Mouse (Mus musculus): ENCODE data around the gene Slc16a10. TPM values are rescaled to one million over a fixed set of nuclear protein-coding genes. Genes with fewer than 3 reads are reported as not detected.

Gene Slc16a10
- total RNA-seq, 2 experiments from 2014 or later: 23.0 to 25.2 TPM

DNA sequence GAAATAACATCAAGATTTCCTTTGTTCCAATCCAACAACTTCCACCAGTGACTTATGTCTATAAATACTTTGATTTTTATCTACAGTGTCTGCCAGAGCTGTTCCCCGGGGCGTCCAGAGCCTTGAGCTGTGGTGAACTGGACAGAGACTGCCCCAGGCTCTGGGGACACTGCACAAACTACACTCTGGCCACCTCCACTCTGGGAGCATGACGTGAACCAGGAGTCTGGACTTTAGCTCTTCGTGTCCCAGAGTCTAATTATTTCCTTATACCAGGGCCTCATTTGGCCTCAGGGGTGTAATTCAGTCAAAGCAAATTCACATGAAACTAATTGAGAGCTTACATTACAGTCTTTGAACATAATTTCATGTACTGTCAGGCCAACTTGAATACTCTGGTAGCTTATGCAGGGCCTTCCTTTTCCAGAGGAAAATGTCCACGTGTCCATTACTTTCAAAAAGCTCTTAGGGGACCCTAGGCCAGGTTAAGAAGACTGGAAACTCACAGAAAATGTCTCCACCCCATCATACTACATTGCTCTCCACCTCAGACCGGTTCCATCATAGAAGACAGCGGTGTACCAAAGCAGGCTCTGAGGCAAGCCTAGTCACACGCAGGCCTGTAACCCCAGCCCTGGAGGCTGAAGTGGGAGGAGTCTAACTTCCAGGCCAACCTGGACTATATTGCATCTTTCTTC lies 9.9 kb upstream of the Slc16a10 start:
- intact Hi-C loops (cut with DNase I): no loop called here
- no peak for DNase-seq (ENCODE audit: low spot score)

DNA sequence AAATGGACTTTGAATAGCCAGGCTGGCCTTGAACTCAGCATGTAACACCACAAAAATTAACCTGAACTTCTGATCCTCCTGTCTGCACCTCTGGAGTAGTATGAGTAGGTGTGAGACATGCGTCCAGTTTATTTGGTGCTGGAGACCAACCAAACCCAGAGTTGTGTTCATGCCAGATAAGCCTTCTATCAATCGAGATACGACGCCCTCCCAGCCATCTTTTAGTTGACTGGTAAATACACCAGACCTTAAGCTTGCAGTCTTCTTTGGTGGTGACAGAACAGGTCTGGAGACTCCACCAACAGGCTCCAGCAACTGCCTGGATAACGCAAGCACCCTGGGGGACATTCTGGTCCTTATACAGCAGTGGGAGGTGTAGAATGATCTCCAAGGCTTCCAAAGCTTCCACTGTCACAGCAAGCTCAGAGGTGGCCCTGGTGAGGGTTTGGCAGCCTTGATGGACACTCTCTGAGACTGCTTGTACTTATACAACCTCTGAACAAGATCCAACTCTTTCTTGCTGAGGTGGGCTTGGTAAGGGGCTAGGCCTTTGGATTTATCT lies 7.6 kb upstream of the Slc16a10 start:
- intact Hi-C loops (cut with DNase I): no loop called here
- DNase-seq (ENCODE audit: low spot score): no peak

DNA sequence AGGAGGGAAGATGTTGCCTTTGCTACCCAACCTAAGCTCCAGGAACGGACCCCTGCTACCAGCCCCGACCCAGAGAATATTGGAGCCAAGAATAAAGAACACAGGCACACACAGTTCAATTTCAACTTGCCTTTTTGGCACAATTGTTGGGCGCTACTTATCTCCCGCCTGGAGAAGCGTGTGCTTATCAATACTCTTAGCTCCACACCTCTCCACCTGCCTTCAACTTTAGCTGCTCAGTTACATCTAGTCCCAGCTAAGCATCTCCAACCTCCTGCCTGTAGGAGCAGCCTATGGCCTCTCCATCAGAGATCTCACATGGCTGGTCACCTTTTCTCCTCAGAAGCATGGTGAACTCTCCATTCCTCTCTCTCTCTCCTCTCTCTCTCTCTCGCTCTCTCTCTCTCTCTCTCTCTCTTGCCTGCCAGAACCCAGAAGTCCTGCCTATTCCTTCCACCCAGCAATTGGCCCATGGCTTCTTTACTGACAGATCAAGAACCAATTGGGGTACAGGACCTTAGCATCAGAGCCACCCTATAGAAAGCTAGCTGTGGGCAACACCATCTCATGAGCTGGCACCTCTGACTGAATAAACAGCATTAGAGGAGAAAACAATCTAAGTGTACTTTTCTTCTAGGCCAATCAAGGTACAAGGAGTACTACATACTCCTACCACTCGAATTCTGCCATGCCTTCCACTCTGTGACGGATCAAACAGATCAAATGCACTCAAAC lies 5.4 kb upstream of the Slc16a10 start:
- intact Hi-C loops (cut with DNase I): no loop called here
- DNase-seq (ENCODE audit: low spot score): no peak

DNA sequence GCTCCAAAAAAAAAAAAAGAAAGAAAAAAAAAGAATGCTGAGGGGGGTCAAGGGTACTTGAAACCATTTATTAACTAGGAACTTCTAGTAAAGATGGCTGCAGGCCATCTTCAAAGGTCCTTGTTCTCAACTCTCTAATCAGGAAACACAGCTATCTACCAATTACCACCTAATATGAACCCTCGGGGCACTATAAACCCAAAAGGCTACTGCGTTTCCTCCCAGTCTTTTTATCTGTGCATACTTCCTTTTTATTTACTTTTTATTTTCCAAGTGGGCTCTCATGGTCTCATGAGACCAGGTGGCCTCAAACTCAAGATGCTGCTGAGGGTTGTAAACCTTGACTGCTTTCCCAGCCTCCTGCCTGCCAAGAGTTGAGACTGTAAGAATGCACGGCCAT lies 4.4 kb upstream of the Slc16a10 start:
- DNase-seq (ENCODE audit: low spot score): no peak
- intact Hi-C loops (cut with DNase I): no loop called here

DNA sequence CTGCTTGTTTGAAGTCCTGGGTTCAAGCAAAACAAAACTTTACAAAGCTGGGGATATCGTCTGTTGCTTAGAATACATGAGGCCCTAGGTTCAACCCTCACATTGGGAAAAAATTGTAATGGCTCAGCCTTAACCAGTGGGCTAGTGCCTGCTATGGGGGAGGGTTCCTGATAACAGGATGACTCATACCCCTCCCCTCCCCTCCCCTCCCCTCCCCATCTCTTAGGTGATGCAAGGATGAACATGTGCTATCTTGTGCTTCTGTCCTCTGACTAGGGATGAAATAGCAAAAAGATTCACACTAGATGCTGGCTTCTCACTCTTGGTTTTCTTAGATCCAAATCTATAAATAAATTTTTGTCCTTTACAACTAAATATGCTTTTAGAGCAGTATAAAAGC lies 2.8 kb upstream of the Slc16a10 start:
- no peak for DNase-seq (ENCODE audit: low spot score)
- intact Hi-C loops (cut with DNase I): loop anchor here (5.0 kb wide), 2 partner anchors 63 to 78 kb away; no protein-coding TSS in a partner anchor

DNA sequence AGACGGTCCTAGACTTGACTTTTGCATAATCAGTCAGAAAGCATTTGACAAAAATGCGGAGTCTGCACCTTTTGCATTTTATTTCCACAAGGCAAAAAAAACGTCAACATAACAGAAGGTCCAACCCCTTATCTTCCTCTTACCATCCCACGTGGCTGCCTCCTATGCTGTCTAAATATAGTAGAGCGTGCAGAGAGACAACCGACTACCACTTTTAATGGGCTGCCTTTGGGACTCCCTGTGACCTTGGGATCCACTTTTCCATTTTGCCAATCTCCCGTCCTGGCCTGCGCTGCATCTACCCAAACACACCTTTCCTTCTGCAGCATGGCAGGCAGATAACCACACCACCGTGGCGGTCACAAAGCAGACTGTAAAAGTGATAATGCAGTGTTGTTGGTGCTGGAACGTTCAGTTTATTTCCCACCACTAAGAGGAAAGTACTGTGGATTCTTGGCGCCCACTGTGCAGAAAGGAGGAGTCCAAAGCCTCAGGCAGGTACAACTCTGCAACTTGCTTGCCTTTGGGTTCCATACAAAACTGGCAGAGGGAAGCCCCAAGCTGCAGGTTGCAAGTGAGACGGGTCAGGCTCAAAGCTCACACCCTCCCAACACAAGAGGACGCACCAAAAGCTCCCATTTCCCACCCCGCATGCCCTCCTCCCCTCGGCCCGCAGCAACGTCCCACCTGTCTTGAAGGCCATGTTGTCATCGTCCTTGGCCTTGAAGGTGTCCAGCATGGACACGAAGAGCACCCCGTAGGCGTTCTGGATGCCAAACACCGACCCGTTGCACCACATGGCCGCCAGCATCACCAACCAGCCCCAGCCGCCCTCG lies 824 bp downstream of the Slc16a10 start:
- DNase-seq (ENCODE audit: low spot score): peak; percentile 4
- intact Hi-C loops (cut with DNase I): loop anchor here (5.0 kb wide), 2 partner anchors 59 to 74 kb away; no protein-coding TSS in a partner anchor

DNA sequence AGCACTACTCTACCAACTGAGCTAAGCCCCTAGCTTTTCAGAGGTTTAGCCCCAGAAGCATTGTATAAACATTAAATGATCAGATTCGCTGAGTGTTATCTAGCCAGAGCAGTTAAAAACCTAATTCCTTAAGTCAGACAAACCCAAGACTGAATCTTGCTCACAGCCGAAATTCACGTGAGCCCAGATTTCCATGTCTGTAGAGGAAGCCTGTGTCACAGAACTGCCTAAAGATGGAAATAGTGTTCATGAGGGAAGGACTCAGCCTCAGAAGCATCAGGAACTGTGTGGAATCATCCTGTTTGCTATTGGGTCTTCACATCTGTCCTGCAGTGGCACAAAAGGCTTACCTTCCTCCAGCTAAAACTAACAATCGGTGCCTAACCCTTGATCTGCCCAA lies 2.4 kb downstream of the Slc16a10 start:
- DNase-seq (ENCODE audit: low spot score): no peak
- intact Hi-C loops (cut with DNase I): loop anchor here (5.0 kb wide), 2 partner anchors 57 to 72 kb away; no protein-coding TSS in a partner anchor

DNA sequence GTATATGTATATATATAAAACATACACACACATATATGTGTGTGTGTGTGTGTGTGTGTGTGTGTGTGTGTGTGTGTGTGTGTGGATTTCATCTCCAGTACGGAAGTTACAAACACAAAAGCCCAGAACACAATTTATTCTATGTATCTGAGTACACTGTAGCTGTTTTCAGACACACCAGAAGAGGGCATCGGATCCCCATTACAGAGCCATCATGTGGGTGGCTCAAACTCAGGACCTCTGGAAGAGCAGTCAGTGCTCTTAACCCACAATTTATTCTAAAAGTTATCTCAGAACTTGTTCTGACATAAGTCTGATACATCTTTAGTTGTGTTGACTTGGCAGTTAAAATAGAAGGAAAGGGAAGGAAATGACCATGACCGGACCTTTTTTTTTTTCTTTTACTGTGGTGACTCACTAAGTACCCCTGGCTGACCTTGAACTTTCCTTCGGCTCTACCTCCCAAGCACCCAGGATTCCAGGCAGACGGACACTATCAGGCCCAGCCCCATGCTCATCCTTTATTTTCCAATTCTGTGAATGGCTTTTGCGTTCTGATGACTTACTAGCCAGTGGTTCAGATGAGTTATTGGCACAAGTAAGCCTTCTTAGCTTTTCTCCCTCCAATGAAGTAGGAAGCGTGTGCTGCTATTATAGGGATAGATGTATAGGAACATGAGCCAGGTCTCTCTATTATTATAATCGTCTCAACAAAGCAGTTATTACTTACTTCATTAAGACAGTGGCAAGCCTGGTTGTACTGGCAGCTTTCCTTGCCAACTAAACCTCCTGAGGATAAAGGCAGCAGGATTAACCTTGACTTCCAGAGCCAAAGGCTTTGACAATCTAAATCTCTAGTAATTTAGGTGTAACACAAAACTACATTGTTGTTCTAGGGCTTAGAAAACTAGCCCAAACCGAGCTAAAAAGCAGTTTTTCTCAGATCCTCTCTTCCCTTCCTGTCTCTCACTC lies 6.0 kb downstream of the Slc16a10 start:
- no peak for DNase-seq (ENCODE audit: low spot score)
- intact Hi-C loops (cut with DNase I): no loop called here

DNA sequence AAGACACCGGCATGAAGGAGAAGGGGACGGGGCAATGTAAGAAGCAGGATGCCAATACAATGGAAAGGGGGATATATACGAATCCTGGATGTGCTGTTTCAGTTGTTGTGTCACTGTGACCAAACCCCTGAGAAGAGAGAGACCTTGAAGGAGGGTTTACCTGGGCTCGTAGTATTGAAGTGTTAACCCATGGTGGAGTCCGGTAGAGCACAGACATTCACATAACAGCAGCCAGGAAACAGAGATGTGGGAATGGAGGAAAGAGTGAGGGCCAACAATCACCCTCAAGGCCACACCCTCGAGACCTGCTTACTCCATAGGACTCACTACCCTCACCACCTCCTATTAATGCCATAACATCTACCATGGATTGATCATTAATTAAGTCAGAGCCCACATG lies 7.2 kb downstream of the Slc16a10 start:
- intact Hi-C loops (cut with DNase I): no loop called here
- DNase-seq (ENCODE audit: low spot score): no peak

DNA sequence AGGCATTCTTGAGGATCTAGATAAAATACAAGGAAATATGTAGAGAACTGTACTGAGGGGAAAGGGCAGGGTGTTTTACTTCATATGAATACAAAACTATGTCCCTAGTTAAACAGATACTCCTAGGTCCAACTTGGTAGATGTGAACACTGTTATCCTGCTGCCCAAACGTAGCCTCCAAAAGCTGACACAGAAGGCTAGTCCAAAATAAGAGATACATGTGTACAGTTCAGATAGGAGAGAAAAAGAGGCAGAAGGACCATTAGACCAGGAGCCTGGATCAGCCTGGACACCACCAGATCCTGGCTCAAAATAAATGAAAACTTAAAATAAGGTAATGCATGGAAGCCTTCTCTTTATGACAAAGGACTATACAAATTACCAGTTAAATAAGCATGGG lies 8.4 kb downstream of the Slc16a10 start:
- DNase-seq (ENCODE audit: low spot score): no peak
- intact Hi-C loops (cut with DNase I): no loop called here

DNA sequence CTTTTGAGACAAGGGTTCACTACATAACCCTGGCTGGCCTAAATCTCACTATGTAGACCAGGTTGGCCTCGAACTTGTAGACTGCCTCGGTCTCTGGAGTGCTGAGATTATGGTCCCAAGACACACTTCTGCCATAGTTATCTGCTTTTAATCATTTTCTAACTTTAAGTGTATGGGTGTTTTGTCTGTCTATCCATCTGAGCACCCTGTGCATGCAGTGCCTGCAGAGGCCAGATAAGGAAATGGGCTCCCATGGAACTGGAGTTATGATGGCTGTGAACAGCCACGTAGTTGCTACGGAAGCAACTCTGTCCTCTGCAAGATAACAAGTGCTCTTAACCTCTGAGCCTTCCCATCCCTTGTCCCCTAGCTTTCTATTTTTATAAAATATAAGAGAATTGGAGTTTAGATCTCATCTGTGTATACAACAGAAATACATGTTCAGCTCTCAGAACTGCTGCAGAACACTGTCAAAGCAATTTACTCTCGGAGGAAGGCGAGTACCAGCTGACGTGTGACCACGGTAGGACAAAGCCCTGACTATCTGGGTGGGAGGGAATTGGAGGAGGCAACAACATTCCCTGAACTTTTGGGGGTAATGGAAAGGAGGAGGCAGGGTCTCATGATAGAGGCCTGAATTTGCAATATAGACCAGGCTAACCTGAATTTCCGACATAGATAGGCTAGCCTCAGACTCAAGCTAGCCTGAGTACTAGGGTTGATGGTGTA lies 10.2 kb downstream of the Slc16a10 start:
- DNase-seq (ENCODE audit: low spot score): no peak
- intact Hi-C loops (cut with DNase I): no loop called here

DNA sequence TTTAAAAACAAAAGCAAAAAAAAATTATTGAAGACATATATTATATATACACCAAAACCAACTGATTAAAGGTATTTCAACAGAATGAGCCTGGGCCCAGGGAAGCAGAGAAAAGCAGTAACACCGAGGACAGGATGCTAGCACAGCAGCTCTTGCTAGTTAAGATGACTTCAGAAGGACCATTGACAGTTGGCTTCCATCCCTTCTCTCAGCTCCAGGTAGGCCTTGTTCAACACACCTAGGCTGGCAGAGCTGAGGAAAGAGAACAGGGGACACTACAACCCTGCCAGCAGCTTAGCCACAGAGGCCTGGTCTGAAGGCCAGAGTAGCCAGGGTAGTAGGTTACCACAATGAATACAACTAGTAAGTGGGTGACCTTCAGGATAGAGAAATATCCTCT lies 11.9 kb downstream of the Slc16a10 start:
- intact Hi-C loops (cut with DNase I): no loop called here
- DNase-seq (ENCODE audit: low spot score): no peak

DNA sequence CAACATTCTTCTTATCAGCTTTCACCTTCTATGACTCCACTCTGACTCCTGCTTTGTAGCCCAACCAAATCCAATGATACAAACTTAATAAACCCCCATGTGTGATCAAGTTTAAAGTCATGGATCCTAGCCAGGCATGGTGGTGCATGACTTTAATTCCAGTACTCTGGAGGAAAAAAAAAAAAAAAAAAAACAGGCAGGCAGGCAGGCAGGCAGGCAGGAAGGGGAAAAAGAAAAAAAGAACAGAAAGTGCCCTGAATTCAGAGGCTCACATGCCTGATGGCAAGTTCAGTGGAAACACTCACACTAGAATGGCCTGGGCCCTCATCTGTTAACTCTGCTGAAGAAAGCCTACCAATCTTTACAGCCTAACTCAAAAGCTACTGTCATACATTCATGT lies 12.9 kb downstream of the Slc16a10 start:
- intact Hi-C loops (cut with DNase I): no loop called here
- no peak for DNase-seq (ENCODE audit: low spot score)

DNA sequence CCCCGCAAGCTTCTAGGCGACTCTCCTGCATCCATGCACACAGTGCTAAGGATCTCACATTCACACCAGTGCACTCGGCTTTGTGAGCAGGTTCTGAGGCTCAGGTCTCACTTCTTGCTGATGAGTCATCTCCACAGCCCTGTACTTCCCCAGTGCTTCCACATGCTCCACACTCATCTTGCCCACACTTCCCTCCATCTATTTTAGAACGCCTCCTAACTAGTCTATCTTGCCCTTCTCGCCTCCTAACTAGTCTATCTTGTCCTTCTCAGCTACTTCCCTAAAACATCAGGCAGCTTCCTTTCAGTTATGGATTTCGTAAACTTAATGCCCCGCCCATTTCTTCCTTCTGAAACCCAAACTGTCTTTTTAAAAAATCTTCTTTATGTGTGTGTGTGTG lies 13.6 kb downstream of the Slc16a10 start:
- no peak for DNase-seq (ENCODE audit: low spot score)
- intact Hi-C loops (cut with DNase I): no loop called here

DNA sequence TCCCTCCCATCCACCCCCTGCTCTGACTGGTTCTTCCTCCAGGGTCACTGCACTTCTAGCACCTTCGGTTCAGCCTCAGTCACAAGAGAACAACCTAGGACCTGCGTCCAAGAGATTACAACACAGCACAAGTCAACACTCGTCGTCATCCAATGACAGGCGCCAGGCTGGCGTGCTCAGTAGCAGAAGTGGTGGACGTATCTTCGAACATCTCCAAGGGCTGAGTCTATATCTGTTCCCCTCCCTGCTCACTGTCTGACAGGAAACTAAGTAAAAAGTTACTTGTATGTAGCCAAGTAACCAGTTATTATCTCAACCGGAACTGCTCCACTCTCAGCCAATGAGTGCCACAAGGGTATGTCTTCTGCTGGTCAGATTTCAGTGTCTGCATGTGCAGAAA lies 16.9 kb downstream of the Slc16a10 start:
- peak; percentile 35 for DNase-seq (ENCODE audit: low spot score)
- intact Hi-C loops (cut with DNase I): no loop called here

DNA sequence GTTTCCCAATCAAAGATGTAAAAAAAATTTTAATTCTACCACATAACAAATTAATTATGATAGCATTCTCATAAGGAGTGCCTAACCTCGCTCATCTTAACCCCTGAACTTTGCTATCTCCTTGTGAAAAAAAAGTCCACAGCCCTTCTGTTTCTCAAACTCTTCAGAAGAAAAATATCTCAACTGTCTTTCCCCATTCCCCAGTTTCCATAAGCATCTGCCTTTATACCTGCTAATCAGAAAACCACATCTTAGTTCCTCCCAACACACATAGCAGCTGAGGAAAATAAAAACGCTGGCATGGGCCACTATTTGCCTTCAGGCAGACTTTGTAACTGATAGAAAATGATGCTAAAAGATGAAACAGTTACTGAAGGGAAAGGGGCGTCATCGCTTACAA lies 17.5 kb downstream of the Slc16a10 start:
- no peak for DNase-seq (ENCODE audit: low spot score)
- intact Hi-C loops (cut with DNase I): no loop called here

DNA sequence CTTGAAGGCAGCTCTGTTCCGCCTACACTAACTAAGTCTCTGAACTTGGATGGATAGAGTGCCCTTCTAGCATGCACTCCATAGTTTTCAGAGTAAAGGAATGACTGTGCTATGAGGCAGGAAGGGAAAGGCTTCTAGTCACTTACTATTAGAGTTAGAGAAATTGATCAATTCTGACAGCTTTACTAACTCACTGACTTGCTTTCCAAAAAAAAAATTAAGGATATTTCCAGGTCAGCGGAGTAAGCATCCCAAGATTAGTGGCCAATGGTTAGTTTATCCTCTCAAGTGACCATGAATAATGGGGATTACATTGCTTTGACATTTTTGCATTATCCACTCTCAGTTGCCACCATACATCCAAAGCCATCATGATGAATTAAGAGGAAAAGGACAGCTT lies 18.0 kb downstream of the Slc16a10 start:
- no peak for DNase-seq (ENCODE audit: low spot score)
- intact Hi-C loops (cut with DNase I): no loop called here

DNA sequence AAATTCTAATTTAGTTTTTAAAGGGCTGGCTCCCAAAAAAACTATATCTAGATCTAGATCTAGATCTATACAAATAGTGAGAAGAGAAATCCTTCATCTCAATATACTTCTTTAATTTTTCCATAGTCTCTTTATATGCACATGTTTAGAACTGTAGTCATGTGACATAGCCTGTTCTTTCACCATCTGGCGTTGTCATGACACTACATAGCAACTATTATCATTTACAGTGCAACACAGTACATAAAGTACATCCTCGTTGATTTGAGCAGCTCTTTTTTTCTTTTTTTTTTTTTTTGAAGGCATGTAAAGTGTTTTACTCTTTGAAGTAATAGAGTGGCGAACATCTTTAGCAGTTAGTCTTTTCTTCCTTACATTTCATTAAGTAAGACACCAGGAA lies 22.6 kb downstream of the Slc16a10 start:
- DNase-seq (ENCODE audit: low spot score): no peak
- intact Hi-C loops (cut with DNase I): no loop called here
